Mouse (Mus musculus) myocyte (in vitro differentiated cells): ENCODE measurements around the gene Ccn1. TPM values are rescaled to one million over a fixed set of nuclear protein-coding genes. Genes with fewer than 3 reads are reported as not detected.
A peak's percentile ranks its signal among the peaks of the same experiment; 100 is the strongest.

Experiments
- H3K27me3 ChIP-seq: one replicate; pipeline ENCODE4 v1.6.1; 2011; ENCODE audit not compliant: control insufficient read depth, insufficient read depth, insufficient read length
- H3K36me3 ChIP-seq: one replicate; pipeline ENCODE4 v1.6.1; 2011; ENCODE audit not compliant: control insufficient read depth, insufficient read depth
- H3K4me2 ChIP-seq: one replicate; pipeline ENCODE4 v1.6.1; 2011; ENCODE audit warnings: low read depth, control low read depth
- H3K4me3 ChIP-seq: one replicate; pipeline ENCODE4 v1.5.1; 2011; ENCODE audit warnings: mild to moderate bottlenecking, control low read depth, moderate library complexity
- H3K79me2 ChIP-seq: one replicate; pipeline ENCODE4 v1.6.1; 2011; ENCODE audit not compliant: control insufficient read depth, insufficient read depth
- H3ac ChIP-seq: one replicate; pipeline ENCODE4 v1.6.1; 2011; ENCODE audit not compliant: control insufficient read depth, insufficient read length
- CEBPB ChIP-seq: IDR thresholded peaks from 2 replicates; pipeline ENCODE4 v1.6.1; 2011; ENCODE audit warnings: mild to moderate bottlenecking, moderate library complexity; ENCODE audit not compliant: poor library complexity, insufficient read depth, severe bottlenecking
- E2F4 ChIP-seq: IDR thresholded peaks from one replicate; pipeline ENCODE4 v1.6.1; 2011; ENCODE audit warnings: mild to moderate bottlenecking, control low read depth, moderate library complexity; ENCODE audit not compliant: insufficient read depth
- MAX ChIP-seq: IDR thresholded peaks from one replicate; pipeline ENCODE4 v1.6.1; 2011; ENCODE audit warnings: low read depth, mild to moderate bottlenecking, control low read depth
- MYOD1 ChIP-seq, 3 experiments: IDR thresholded peaks; one replicate each; pipeline ENCODE4 v1.6.1; 2011; ENCODE audit warnings: control low read depth in 2 of 3, low read depth in 2 of 3, mild to moderate bottlenecking in 2 of 3, moderate library complexity in 1 of 3; ENCODE audit not compliant: insufficient read length in 2 of 3, control insufficient read depth in 1 of 3
- MYOG ChIP-seq, 3 experiments: IDR thresholded peaks; one replicate each; pipeline ENCODE4 v1.6.1; 2011; ENCODE audit warnings: control low read depth in 2 of 3, low read depth in 2 of 3, mild to moderate bottlenecking in 2 of 3; ENCODE audit not compliant: insufficient read length in 2 of 3, control insufficient read depth in 1 of 3, insufficient read depth in 1 of 3
- POLR2A ChIP-seq: IDR thresholded peaks from one replicate; pipeline ENCODE4 v1.6.1; 2011; ENCODE audit warnings: low read depth, mild to moderate bottlenecking, control low read depth, moderate library complexity; ENCODE audit not compliant: insufficient read length
- POLR2AphosphoS2 ChIP-seq: IDR thresholded peaks from one replicate; pipeline ENCODE4 v1.6.1; 2011; ENCODE audit warnings: low read depth, control low read depth; ENCODE audit not compliant: insufficient read length
- REST ChIP-seq: IDR thresholded peaks from one replicate; pipeline ENCODE4 v1.6.1; 2011; ENCODE audit warnings: mild to moderate bottlenecking, control low read depth, moderate library complexity; ENCODE audit not compliant: insufficient read depth, insufficient read length
- SRF ChIP-seq: IDR thresholded peaks from one replicate; pipeline ENCODE4 v1.6.1; 2011; ENCODE audit warnings: low read depth; ENCODE audit not compliant: control insufficient read depth, insufficient read length
- TCF12 ChIP-seq: IDR thresholded peaks from one replicate; pipeline ENCODE4 v1.6.1; 2011; ENCODE audit warnings: mild to moderate bottlenecking, control low read depth; ENCODE audit not compliant: poor library complexity, insufficient read depth, severe bottlenecking
- TCF3 ChIP-seq: IDR thresholded peaks from one replicate; pipeline ENCODE4 v1.6.1; 2011; ENCODE audit warnings: low read depth, control low read depth; ENCODE audit not compliant: insufficient read length
- USF1 ChIP-seq: IDR thresholded peaks from one replicate; pipeline ENCODE4 v1.6.1; 2011; ENCODE audit warnings: low read depth, mild to moderate bottlenecking, control low read depth, moderate library complexity
- polyA plus RNA-seq: library from polyadenylated mRNA; unstranded; fragments of >200 nt; fragmentation: generic; extraction: Trizol; gene quantifications from one replicate; pipeline ENCODE4 v1.2.1, GENCODE M21; 2012; ENCODE audit warnings: missing spikeins

Ccn1 gene
- polyA plus RNA-seq, 1 experiment = 49.6 TPM

- no peaks in the 10 kb centered on the region for H3K27me3 ChIP-seq
- TF ChIP-seq USF1 (no peak), POLR2A (no peak)
- H3K4me2 ChIP-seq = no peak overlapping the region
- H3K4me3 ChIP-seq = no peak overlapping the region
- no peak overlapping the region for H3ac ChIP-seq
- no peaks in the 10 kb centered on the region for H3K36me3 ChIP-seq
- H3K79me2 ChIP-seq = no peaks in the 10 kb centered on the region
These were observed 25.0 kb downstream of the Ccn1 start for GRCm38 (mm10) chr3:145624786-145625185.

GRCm38 (mm10) chr3:145623047-145623446 lies 26.7 kb downstream of the Ccn1 start:
- TF ChIP-seq SRF = no peak
- no peak for TF ChIP-seq E2F4
- no peak for TF ChIP-seq CEBPB
- no peak for TF ChIP-seq MYOD1 (IDR thresholded peaks at IDR 0.05; ENCODE audit: control insufficient read depth in 1 of 3, insufficient read length in 2 of 3, low read depth in 2 of 3)
- no peak for TF ChIP-seq POLR2A
- TF ChIP-seq MYOG (IDR thresholded peaks at IDR 0.05; ENCODE audit: control insufficient read depth in 1 of 3, insufficient read depth in 1 of 3, insufficient read length in 2 of 3, low read depth in 2 of 3) = no peak
- TF ChIP-seq TCF3 = no peak
- no peak for TF ChIP-seq POLR2AphosphoS2
- TF ChIP-seq MAX = no peak
- TF ChIP-seq USF1 = no peak
- TF ChIP-seq TCF12 = no peak
- TF ChIP-seq REST = no peak
- H3ac ChIP-seq = no peak overlapping the region

GRCm38 (mm10) chr3:145621209-145621608 lies 28.6 kb downstream of the Ccn1 start:
- no peaks in the 10 kb centered on the region for H3K27me3 ChIP-seq
- no peak overlapping the region for H3K4me2 ChIP-seq
- H3K4me3 ChIP-seq = no peak overlapping the region
- no peaks in the 10 kb centered on the region for H3K79me2 ChIP-seq
- no peak overlapping the region for H3ac ChIP-seq
- no peak for TF ChIP-seq MYOG (IDR thresholded peaks at IDR 0.05; ENCODE audit: control insufficient read depth in 1 of 3, insufficient read depth in 1 of 3, insufficient read length in 2 of 3, low read depth in 2 of 3)
- TF ChIP-seq CEBPB = no peak
- TF ChIP-seq POLR2A = no peak
- no peak for TF ChIP-seq TCF12
- no peak for TF ChIP-seq MYOD1 (IDR thresholded peaks at IDR 0.05; ENCODE audit: control insufficient read depth in 1 of 3, insufficient read length in 2 of 3, low read depth in 2 of 3)
- TF ChIP-seq MAX = no peak
- no peak for TF ChIP-seq E2F4
- no peak for TF ChIP-seq SRF
- no peak for TF ChIP-seq REST
- TF ChIP-seq TCF3 = no peak
- no peaks in the 10 kb centered on the region for H3K36me3 ChIP-seq

More at GRCm38 (mm10) chr3:145623047-145623446, 26.7 kb downstream of the Ccn1 start:
- Histone ChIP-seq H3K27me3 (no peaks in the 10 kb centered on the region), H3K4me2 (no peak overlapping the region), H3K79me2 (no peaks in the 10 kb centered on the region), H3K4me3 (no peak overlapping the region), H3K36me3 (no peaks in the 10 kb centered on the region)

GRCm38 (mm10) chr3:145619621-145620365 lies 30.0 kb downstream of the Ccn1 start:
- Histone ChIP-seq H3ac (no peak overlapping the region), H3K27me3 (no peaks in the 10 kb centered on the region), H3K79me2 (no peaks in the 10 kb centered on the region), H3K36me3 (no peaks in the 10 kb centered on the region), H3K4me2 (no peak overlapping the region), H3K4me3 (no peak overlapping the region)
- TF ChIP-seq MYOD1 (IDR thresholded peaks at IDR 0.05; ENCODE audit: control insufficient read depth in 1 of 3, insufficient read length in 2 of 3, low read depth in 2 of 3) = no peak
- TF ChIP-seq SRF = no peak
- no peak for TF ChIP-seq USF1
- TF ChIP-seq MYOG (IDR thresholded peaks at IDR 0.05; ENCODE audit: control insufficient read depth in 1 of 3, insufficient read depth in 1 of 3, insufficient read length in 2 of 3, low read depth in 2 of 3) = no peak
- no peak for TF ChIP-seq CEBPB
- no peak for TF ChIP-seq REST
- no peak for TF ChIP-seq TCF12
- no peak for TF ChIP-seq POLR2AphosphoS2
- TF ChIP-seq TCF3 = no peak
- no peak for TF ChIP-seq MAX
- no peak for TF ChIP-seq POLR2A
- no peak for TF ChIP-seq E2F4

GRCm38 (mm10) chr3:145618299-145618698 lies 31.5 kb downstream of the Ccn1 start:
- no peaks in the 10 kb centered on the region for H3K27me3 ChIP-seq
- no peaks in the 10 kb centered on the region for H3K36me3 ChIP-seq
- no peaks in the 10 kb centered on the region for H3K79me2 ChIP-seq
- no peak overlapping the region for H3ac ChIP-seq
- no peak overlapping the region for H3K4me3 ChIP-seq
- TF ChIP-seq REST (no peak), MYOD1 (IDR thresholded peaks at IDR 0.05; ENCODE audit: control insufficient read depth in 1 of 3, insufficient read length in 2 of 3, low read depth in 2 of 3) (no peak), USF1 (no peak), SRF (no peak), MAX (no peak), POLR2A (no peak), MYOG (IDR thresholded peaks at IDR 0.05; ENCODE audit: control insufficient read depth in 1 of 3, insufficient read depth in 1 of 3, insufficient read length in 2 of 3, low read depth in 2 of 3) (no peak), E2F4 (no peak), CEBPB (no peak), TCF3 (no peak), POLR2AphosphoS2 (no peak), TCF12 (no peak)
- H3K4me2 ChIP-seq = peak overlapping the region; percentile 47
